Comparison of ENCODE assay signal across 11 mouse cellular contexts in genomic region chr7:116211904-116212303, GRCm38 (mm10).
DNase-seq lines count a peak whose midpoint lies in the region; ATAC-seq lines count a peak whose summit lies in the region.
"Had no signal": no experiment of that assay in that cellular context is flagged by ENCODE, and none has a peak within 500 bp of the region (broad histone marks: within the 10 kb centered on the region; RNA-seq: fewer than 3 reads in every experiment).

No protein-coding gene starts in this region.

- no peak overlapping the region for H3K27ac ChIP-seq in kidney, embryonic 15.5 days
- peak overlapping the region; percentile 7; the same call in 1 of the 2 replicates for H3K27ac ChIP-seq in embryonic facial prominence, embryonic 10.5 days (replicated peaks)
- H3K27ac ChIP-seq in midbrain, embryonic 16.5 days (ENCODE audit: low read length), result 0 out of 2 replicates have a peak overlapping the region, but pooled peaks have one; percentile 29

- WGBS in kidney, embryonic 15.5 days, result 13% methylated on average over 9 of the region's 9 CpGs
- WGBS in embryonic facial prominence, embryonic 10.5 days, result 20% methylated on average over 9 of the region's 9 CpGs
- WGBS in midbrain, embryonic 16.5 days, result 22% methylated on average over 9 of the region's 9 CpGs

- no peak overlapping the region for H3K4me3 ChIP-seq in kidney, embryonic 15.5 days (replicated peaks)
- no peak overlapping the region for H3K4me3 ChIP-seq in embryonic facial prominence, embryonic 10.5 days
- H3K4me3 ChIP-seq in midbrain, embryonic 16.5 days (ENCODE audit: low read depth, low read length), result no peak overlapping the region

- intact Hi-C loops in gastrocnemius, postnatal 14 days (cut with DNase I; ENCODE audit: low total_unique reads), result no loop called here

- no peak overlapping the region for H3K9ac ChIP-seq in kidney, embryonic 15.5 days
- H3K9ac ChIP-seq in midbrain, embryonic 16.5 days (ENCODE audit: low read depth, low read length), result 0 out of 2 replicates have a peak overlapping the region, but pooled peaks have one; percentile 7

- no peak for DNase-seq in frontal cortex, adult 2 months (ENCODE audit: extremely low spot score in 1 of 2, low spot score in 1 of 2)
- DNase-seq in kidney, adult 9 months, result no peak
- DNase-seq in embryonic facial prominence, embryonic 10.5 days (ENCODE audit: low spot score), result peak; percentile 47
- no peak for DNase-seq in gastrocnemius, postnatal 14 days
- DNase-seq: cerebellum, postnatal 14 days; gastrocnemius, postnatal 36 days; kidney, adult 2 months had no signal

- ATAC-seq in frontal cortex, adult (ENCODE audit: low TSS enrichment), result peak; percentile 41; the same call in 1 of the 2 replicates
- peak; percentile 45; the same call in 1 of the 2 replicates for ATAC-seq in kidney, embryonic 15.5 days (replicated peaks; ENCODE audit: low FRiP score)
- peak; percentile 40; the same call in 1 of the 2 replicates for ATAC-seq in midbrain, embryonic 16.5 days
- no peak for ATAC-seq in activated CD4-positive, CD25-positive, alpha-beta regulatory T cell, adult 4 months

- no peak overlapping the region for H3K4me2 ChIP-seq in kidney, embryonic 15.5 days
- no peak overlapping the region for H3K4me2 ChIP-seq in midbrain, embryonic 16.5 days (ENCODE audit: low read length)

- no peaks in the 10 kb centered on the region for H3K9me3 ChIP-seq in kidney, embryonic 15.5 days (replicated peaks)
- H3K9me3 ChIP-seq in embryonic facial prominence, embryonic 10.5 days, result peaks cover 9% of the 10 kb centered on the region; the same call in 1 of the 2 replicates
- H3K9me3 ChIP-seq in midbrain, embryonic 16.5 days (replicated peaks; ENCODE audit: control insufficient read depth, low read length, poor library complexity, severe bottlenecking), result peaks cover 2% of the 10 kb centered on the region; the same call in 1 of the 2 replicates

- no peaks in the 10 kb centered on the region for H3K27me3 ChIP-seq in kidney, embryonic 15.5 days
- H3K27me3 ChIP-seq in embryonic facial prominence, embryonic 10.5 days (replicated peaks; ENCODE audit: low read depth, poor library complexity, severe bottlenecking), result no peaks in the 10 kb centered on the region
- no peaks in the 10 kb centered on the region for H3K27me3 ChIP-seq in midbrain, embryonic 16.5 days (ENCODE audit: control insufficient read depth, insufficient read depth, low read depth, low read length)

- H3K36me3 ChIP-seq in kidney, embryonic 15.5 days, result no peaks in the 10 kb centered on the region
- H3K36me3 ChIP-seq in embryonic facial prominence, embryonic 10.5 days (replicated peaks), result no peaks in the 10 kb centered on the region; the same call in 1 of the 2 replicates
- H3K36me3 ChIP-seq in midbrain, embryonic 16.5 days (ENCODE audit: control insufficient read depth, insufficient read depth, low read length), result no peaks in the 10 kb centered on the region

- H3K4me1 ChIP-seq in kidney, embryonic 15.5 days, result peaks cover 27% of the 10 kb centered on the region
- peaks cover 46% of the 10 kb centered on the region for H3K4me1 ChIP-seq in embryonic facial prominence, embryonic 10.5 days
- H3K4me1 ChIP-seq in midbrain, embryonic 16.5 days (ENCODE audit: control insufficient read depth, insufficient read depth, low read length), result peaks cover 18% of the 10 kb centered on the region
